Mouse (Mus musculus) forebrain, embryonic 10.5 days (tissue): ENCODE results near the gene Top3a. TPM values are rescaled to one million over a fixed set of nuclear protein-coding genes. Genes with fewer than 3 reads are reported as not detected.

Experiments
- DNase-seq: peaks from one replicate; pipeline ENCODE4 v3.0.0-alpha.2; 2017; ENCODE audit warnings: low spot score; ENCODE audit errors: extremely low spot score
- H3K27ac ChIP-seq: fragments of 300-500 bp; sonication (generic); 2 replicates; pipeline ENCODE4 v1.5.1; 2016; ENCODE audit warnings: mild to moderate bottlenecking
- H3K27me3 ChIP-seq: fragments of 300-500 bp; sonication (generic); 2 replicates; pipeline ENCODE4 v1.6.1; 2016; ENCODE audit warnings: mild to moderate bottlenecking; ENCODE audit not compliant: poor library complexity, severe bottlenecking
- H3K36me3 ChIP-seq: fragments of 300-500 bp; sonication (generic); replicated peaks from 2 replicates; pipeline ENCODE4 v1.6.1; 2016; ENCODE audit warnings: mild to moderate bottlenecking, moderate library complexity
- H3K4me1 ChIP-seq: fragments of 300-500 bp; sonication (generic); 2 replicates; pipeline ENCODE4 v1.6.1; 2016
- H3K4me3 ChIP-seq: fragments of 300-500 bp; sonication (generic); 2 replicates; pipeline ENCODE4 v1.5.1; 2016; ENCODE audit warnings: mild to moderate bottlenecking, moderate library complexity
- H3K9me3 ChIP-seq: fragments of 300-500 bp; sonication (generic); 2 replicates; pipeline ENCODE4 v1.6.1; 2016; ENCODE audit warnings: mild to moderate bottlenecking, moderate library complexity
- WGBS: fragments of 180-500 bp; shearing (Covaris S2); methylation state at CpG from one replicate; pipeline ENCODE4 v1.1.7; 2016; 5-methylcytosine and 5-hydroxymethylcytosine counted together
- polyA plus RNA-seq: library from polyadenylated mRNA; unstranded; fragments of >200 nt; fragmentation: Nextera tagmentation; extraction: Ambion mirVana; gene quantifications from 2 replicates; pipeline ENCODE4 v1.2.1, GENCODE M21; 2016

Gene Top3a
- polyA plus RNA-seq, 1 experiment from 2014 or later = 28.3 TPM

- peaks cover 96% of the 10 kb centered on the region for H3K36me3 ChIP-seq
- no peak overlapping the region for H3K4me3 ChIP-seq
- DNase-seq = no peak
Measured at GRCm38 (mm10) chr11:60706076-60706475, 71.1 kb downstream of the Top3a start.

GRCm38 (mm10) chr11:60705255-60705654, 71.9 kb downstream of the Top3a start:
- H3K27me3 ChIP-seq = no peaks in the 10 kb centered on the region
- H3K4me1 ChIP-seq = peaks cover 38% of the 10 kb centered on the region
- H3K9me3 ChIP-seq = no peaks in the 10 kb centered on the region
- no peak for DNase-seq
- H3K4me3 ChIP-seq = no peak overlapping the region
- H3K27ac ChIP-seq = no peak overlapping the region
- H3K36me3 ChIP-seq = peaks cover 88% of the 10 kb centered on the region
- WGBS = 91% methylated on average over 3 of the region's 3 CpGs

More at GRCm38 (mm10) chr11:60706076-60706475, 71.1 kb downstream of the Top3a start:
- 92% methylated on average over 7 of the region's 7 CpGs for WGBS
- H3K9me3 ChIP-seq = no peaks in the 10 kb centered on the region
- no peak overlapping the region for H3K27ac ChIP-seq
- H3K4me1 ChIP-seq = peaks cover 30% of the 10 kb centered on the region
- H3K27me3 ChIP-seq = no peaks in the 10 kb centered on the region

GRCm38 (mm10) chr11:60704023-60704880, 72.9 kb downstream of the Top3a start:
- H3K27ac ChIP-seq = peak overlapping the region; percentile 58; the same call in 1 of the 2 replicates
- no peak overlapping the region; the same call in 1 of the 2 replicates for H3K4me3 ChIP-seq
- H3K4me1 ChIP-seq = peaks cover 38% of the 10 kb centered on the region
- 95% methylated on average over 19 of the region's 19 CpGs for WGBS
- H3K27me3 ChIP-seq = no peaks in the 10 kb centered on the region
- H3K9me3 ChIP-seq = no peaks in the 10 kb centered on the region
- H3K36me3 ChIP-seq = peaks cover 78% of the 10 kb centered on the region
- no peak for DNase-seq

- H3K9me3 ChIP-seq = no peaks in the 10 kb centered on the region
- H3K27ac ChIP-seq = peak overlapping the region; percentile 58; the same call in 1 of the 2 replicates
- H3K4me1 ChIP-seq = peaks cover 50% of the 10 kb centered on the region
- 35% methylated on average over 4 of the region's 4 CpGs for WGBS
- H3K4me3 ChIP-seq = peak overlapping the region; percentile 92; the same call in 1 of the 2 replicates
- H3K27me3 ChIP-seq = no peaks in the 10 kb centered on the region
- peak; percentile 68 for DNase-seq
- peaks cover 67% of the 10 kb centered on the region for H3K36me3 ChIP-seq
Measured at GRCm38 (mm10) chr11:60703131-60703530, 74.0 kb downstream of the Top3a start.

GRCm38 (mm10) chr11:60701611-60702010, 75.6 kb downstream of the Top3a start:
- DNase-seq = no peak
- Histone ChIP-seq H3K27ac (peak overlapping the region; percentile 11; the same call in 1 of the 2 replicates), H3K9me3 (no peaks in the 10 kb centered on the region), H3K4me1 (peaks cover 55% of the 10 kb centered on the region), H3K36me3 (peaks cover 52% of the 10 kb centered on the region), H3K4me3 (peak overlapping the region; percentile 92), H3K27me3 (no peaks in the 10 kb centered on the region)
- 78% methylated on average over 3 of the region's 4 CpGs for WGBS

- 34% methylated on average over 12 of the region's 12 CpGs for WGBS
- no peaks in the 10 kb centered on the region for H3K27me3 ChIP-seq
- H3K9me3 ChIP-seq = no peaks in the 10 kb centered on the region
- H3K4me1 ChIP-seq = peaks cover 55% of the 10 kb centered on the region
- DNase-seq = peak; percentile 12
- peak overlapping the region; percentile 98 for H3K27ac ChIP-seq
- H3K4me3 ChIP-seq = peak overlapping the region; percentile 92
- peaks cover 41% of the 10 kb centered on the region for H3K36me3 ChIP-seq
Measured at GRCm38 (mm10) chr11:60700320-60701185, 76.6 kb downstream of the Top3a start.

GRCm38 (mm10) chr11:60699524-60700075, 77.6 kb downstream of the Top3a start, which contains the start of gene Llgl1:
Gene Llgl1, plus strand, starts transcription at chr11:60699723.
- DNase-seq = peak; percentile 98
- under 1% methylated on average over 70 of the region's 73 CpGs for whole genome bisulfite sequencing
- no peaks in the 10 kb centered on the region for H3K27me3 ChIP-seq

GRCm38 (mm10) chr11:60698806-60699523, 78.2 kb downstream of the Top3a start:
- H3K27me3 ChIP-seq = no peaks in the 10 kb centered on the region
- peak overlapping the region; percentile 98 for H3K27ac ChIP-seq
- H3K9me3 ChIP-seq = no peaks in the 10 kb centered on the region
- H3K4me3 ChIP-seq = peak overlapping the region; percentile 92
- peak; percentile 89 for DNase-seq
- 1% methylated on average over 22 of the region's 22 CpGs for WGBS
- peaks cover 25% of the 10 kb centered on the region for H3K36me3 ChIP-seq
- H3K4me1 ChIP-seq = peaks cover 54% of the 10 kb centered on the region

More at GRCm38 (mm10) chr11:60699524-60700075, 77.6 kb downstream of the Top3a start, which contains the start of gene Llgl1:
- H3K4me1 ChIP-seq = peaks cover 55% of the 10 kb centered on the region
- peak within 1 kb of the TSS; percentile 92 for H3K4me3 ChIP-seq
- H3K9me3 ChIP-seq = no peaks in the 10 kb centered on the region
- peak within 1 kb of the TSS; percentile 98 for H3K27ac ChIP-seq
- peaks cover 31% of the 10 kb centered on the region for H3K36me3 ChIP-seq

- no peak for DNase-seq
- WGBS = 62% methylated on average over 2 of the region's 2 CpGs
- H3K9me3 ChIP-seq = no peaks in the 10 kb centered on the region
- H3K27ac ChIP-seq = peak overlapping the region; percentile 98
- peaks cover 11% of the 10 kb centered on the region for H3K36me3 ChIP-seq
- peaks cover 40% of the 10 kb centered on the region for H3K4me1 ChIP-seq
- H3K4me3 ChIP-seq = no peak overlapping the region
- no peaks in the 10 kb centered on the region for H3K27me3 ChIP-seq
Measured at GRCm38 (mm10) chr11:60697561-60697960, 79.6 kb downstream of the Top3a start.

- no peak for DNase-seq
- Histone ChIP-seq H3K9me3 (no peaks in the 10 kb centered on the region), H3K27me3 (no peaks in the 10 kb centered on the region), H3K27ac (no peak overlapping the region), H3K4me1 (peaks cover 26% of the 10 kb centered on the region), H3K4me3 (no peak overlapping the region), H3K36me3 (no peaks in the 10 kb centered on the region)
- WGBS = 72% methylated on average over 1 of the region's 1 CpGs
Measured at GRCm38 (mm10) chr11:60696165-60696564, 81.0 kb downstream of the Top3a start.
